Mouse (Mus musculus): Measurements from ENCODE around the gene Taar8c. TPM values are rescaled to one million over a fixed set of nuclear protein-coding genes. Genes with fewer than 3 reads are reported as not detected.
"Not testable (repeated sequence)": the region's sequence is repeated elsewhere in the genome, so short reads cannot be mapped to it uniquely, and the experiment has no call there.

Gene Taar8c
- polyA plus RNA-seq (2015; fragmentation: Nextera tagmentation; extraction: Ambion mirVana), result not detected in 2 replicates

DNA sequence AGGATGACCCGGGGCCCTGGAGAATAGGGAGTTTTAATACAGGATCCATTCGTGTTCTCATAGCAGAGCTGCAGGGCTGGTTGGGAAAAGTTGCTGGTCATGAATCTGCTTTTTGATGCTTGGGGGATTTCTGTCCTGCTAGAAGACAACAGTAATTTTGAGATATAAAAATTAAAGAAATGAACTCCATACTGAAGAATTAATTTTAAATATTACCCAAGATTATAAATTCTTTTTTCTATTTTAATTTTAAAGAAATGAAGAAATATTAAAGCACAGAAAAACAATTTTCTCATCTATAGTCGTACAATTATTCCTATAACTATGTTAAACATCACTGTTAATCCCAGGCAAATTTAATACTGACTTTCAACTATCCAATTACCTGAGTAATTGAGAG is at the start of gene Taar8c:
Gene Taar8c, minus strand, starts transcription at position 101 of the 400 bp plus-strand sequence.
- ATAC-seq; H3K9ac ChIP-seq (ENCODE audit: low read depth, low read length); H3K36me3 ChIP-seq (ENCODE audit: control insufficient read depth, insufficient read depth); H3K9me3 ChIP-seq (ENCODE audit: control insufficient read depth); H3K4me1 ChIP-seq (replicated peaks; ENCODE audit: control insufficient read depth, insufficient read depth, low read length); H3K4me2 ChIP-seq (replicated peaks; ENCODE audit: low read depth); H3K27ac ChIP-seq (ENCODE audit: low read depth, low read length); H3K27me3 ChIP-seq (replicated peaks; ENCODE audit: control insufficient read depth, insufficient read depth, low read length); H3K4me3 ChIP-seq (ENCODE audit: low read depth, low read length): not testable (repeated sequence)
- WGBS, result 88% methylated on average over 1 of the region's 3 CpGs

DNA sequence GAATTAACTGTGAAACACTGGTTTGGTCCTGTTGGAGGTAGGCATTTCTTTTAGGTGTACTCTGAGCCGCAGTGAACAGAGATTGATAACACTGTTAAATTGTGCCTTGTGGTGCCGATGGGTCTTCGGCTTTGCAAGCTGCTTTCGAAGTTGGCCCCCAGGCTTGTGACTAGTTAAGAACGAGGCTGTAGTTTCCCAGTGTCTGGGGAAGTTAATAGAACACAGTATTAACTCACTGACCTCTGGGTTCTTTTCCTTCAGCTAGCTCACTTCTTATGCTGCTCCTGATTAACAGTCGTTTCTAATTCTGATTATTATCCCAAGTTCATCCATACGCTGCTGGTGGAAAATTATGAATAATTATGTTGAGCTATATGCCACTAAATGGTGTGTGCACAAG is 48.4 kb upstream of the Taar8c start:
- Histone ChIP-seq H3K36me3 (ENCODE audit: control insufficient read depth, insufficient read depth) (peaks cover 7% of the 10 kb centered on the region), H3K27ac (ENCODE audit: low read depth, low read length) (peak overlapping the region; percentile 91; the same call in 1 of the 2 replicates), H3K9ac (ENCODE audit: low read depth, low read length) (0 out of 2 replicates have a peak overlapping the region, but pooled peaks have one; percentile 83), H3K4me3 (ENCODE audit: low read depth, low read length) (peak overlapping the region; percentile 82), H3K9me3 (ENCODE audit: control insufficient read depth) (no peaks in the 10 kb centered on the region), H3K27me3 (replicated peaks; ENCODE audit: control insufficient read depth, insufficient read depth, low read length) (no peaks in the 10 kb centered on the region), H3K4me1 (replicated peaks; ENCODE audit: control insufficient read depth, insufficient read depth, low read length) (peaks cover 6% of the 10 kb centered on the region), H3K4me2 (replicated peaks; ENCODE audit: low read depth) (peak overlapping the region; percentile 68)
- WGBS, result 25% methylated on average over 7 of the region's 7 CpGs
- TF ChIP-seq CTCF (IDR thresholded peaks at IDR 0.05; ENCODE audit: low read depth), result no peak
- no peak for ATAC-seq

DNA sequence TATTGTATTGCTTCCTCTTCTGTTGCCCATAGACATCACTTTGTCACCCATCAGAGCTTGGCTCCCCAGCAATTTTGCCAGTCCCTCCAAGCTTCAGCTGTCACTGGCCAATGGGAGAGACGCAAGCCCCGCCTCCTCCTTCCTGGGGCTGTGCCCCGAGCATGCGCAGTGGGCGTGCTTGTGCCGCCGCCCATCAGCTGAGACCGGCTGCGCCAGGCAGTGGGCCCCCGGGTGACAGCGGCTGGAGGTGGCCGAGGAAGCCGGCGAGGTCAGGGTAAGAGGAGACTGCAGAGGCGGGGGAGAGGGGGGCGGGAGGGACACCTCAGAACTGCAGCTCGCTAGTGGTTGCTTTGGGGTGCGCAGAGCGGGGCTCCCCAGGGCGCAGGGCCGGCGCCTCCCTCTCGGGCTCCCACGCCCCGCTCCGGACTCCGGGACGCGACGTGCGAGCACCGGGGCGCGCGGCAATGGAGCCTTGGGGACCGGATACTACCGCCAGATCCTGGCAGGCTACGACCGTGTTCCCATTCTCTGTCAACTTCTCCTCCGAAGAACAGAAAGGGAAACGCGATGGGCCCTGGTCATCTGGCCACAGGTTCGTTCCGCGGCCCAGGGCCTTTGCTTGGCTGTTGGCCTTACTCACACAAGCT is 47.5 kb upstream of the Taar8c start, which contains the start of gene Stx7:
Gene Stx7, plus strand, starts transcription at position 168 of the 647 bp plus-strand sequence.
- H3K4me2 ChIP-seq (replicated peaks; ENCODE audit: low read depth), result peak within 1 kb of the TSS; percentile 68
- 0% methylated on average over 42 of the region's 45 CpGs for WGBS
- H3K36me3 ChIP-seq (ENCODE audit: control insufficient read depth, insufficient read depth), result peaks cover 6% of the 10 kb centered on the region; the same call in 1 of the 2 replicates
- H3K9ac ChIP-seq (ENCODE audit: low read depth, low read length), result peak within 1 kb of the TSS; percentile 83
- ATAC-seq, result peak; percentile 91
- H3K4me3 ChIP-seq (ENCODE audit: low read depth, low read length), result peak within 1 kb of the TSS; percentile 82
- peak within 1 kb of the TSS; percentile 91 for H3K27ac ChIP-seq (ENCODE audit: low read depth, low read length)
- peaks cover 6% of the 10 kb centered on the region for H3K4me1 ChIP-seq (replicated peaks; ENCODE audit: control insufficient read depth, insufficient read depth, low read length)
- no peaks in the 10 kb centered on the region for H3K9me3 ChIP-seq (ENCODE audit: control insufficient read depth)
- no peaks in the 10 kb centered on the region for H3K27me3 ChIP-seq (replicated peaks; ENCODE audit: control insufficient read depth, insufficient read depth, low read length)
- TF ChIP-seq CTCF (IDR thresholded peaks at IDR 0.05; ENCODE audit: low read depth), result no peak

DNA sequence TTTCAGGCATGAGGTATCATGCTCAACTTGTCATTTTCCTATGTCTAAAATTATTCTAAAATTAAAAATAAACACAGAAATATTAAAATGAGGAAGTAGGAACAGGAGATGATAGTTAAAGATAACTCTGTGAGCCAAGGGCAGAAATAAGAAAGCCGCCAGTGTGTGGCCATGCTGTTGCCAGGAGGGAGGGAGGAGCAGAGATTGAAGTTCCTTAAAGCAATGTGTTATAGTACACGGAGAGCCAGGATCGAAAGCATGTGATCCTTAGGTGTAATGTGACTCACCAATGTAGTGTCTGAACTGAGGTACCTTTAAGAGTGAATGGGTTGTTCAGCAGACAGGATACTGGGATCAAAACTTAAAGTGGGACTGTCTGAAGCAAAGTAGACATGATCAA is 41.0 kb upstream of the Taar8c start:
- Histone ChIP-seq H3K4me2 (replicated peaks; ENCODE audit: low read depth) (no peak overlapping the region), H3K27ac (ENCODE audit: low read depth, low read length) (no peak overlapping the region), H3K9ac (ENCODE audit: low read depth, low read length) (no peak overlapping the region), H3K4me3 (ENCODE audit: low read depth, low read length) (no peak overlapping the region), H3K9me3 (ENCODE audit: control insufficient read depth) (no peaks in the 10 kb centered on the region), H3K4me1 (replicated peaks; ENCODE audit: control insufficient read depth, insufficient read depth, low read length) (no peaks in the 10 kb centered on the region; the same call in 1 of the 2 replicates), H3K36me3 (ENCODE audit: control insufficient read depth, insufficient read depth) (no peaks in the 10 kb centered on the region), H3K27me3 (replicated peaks; ENCODE audit: control insufficient read depth, insufficient read depth, low read length) (no peaks in the 10 kb centered on the region)
- WGBS, result 52% methylated on average over 3 of the region's 3 CpGs
- peak; percentile 61; the same call in 1 of the 2 replicates for ATAC-seq
- TF ChIP-seq CTCF (IDR thresholded peaks at IDR 0.05; ENCODE audit: low read depth), result no peak

DNA sequence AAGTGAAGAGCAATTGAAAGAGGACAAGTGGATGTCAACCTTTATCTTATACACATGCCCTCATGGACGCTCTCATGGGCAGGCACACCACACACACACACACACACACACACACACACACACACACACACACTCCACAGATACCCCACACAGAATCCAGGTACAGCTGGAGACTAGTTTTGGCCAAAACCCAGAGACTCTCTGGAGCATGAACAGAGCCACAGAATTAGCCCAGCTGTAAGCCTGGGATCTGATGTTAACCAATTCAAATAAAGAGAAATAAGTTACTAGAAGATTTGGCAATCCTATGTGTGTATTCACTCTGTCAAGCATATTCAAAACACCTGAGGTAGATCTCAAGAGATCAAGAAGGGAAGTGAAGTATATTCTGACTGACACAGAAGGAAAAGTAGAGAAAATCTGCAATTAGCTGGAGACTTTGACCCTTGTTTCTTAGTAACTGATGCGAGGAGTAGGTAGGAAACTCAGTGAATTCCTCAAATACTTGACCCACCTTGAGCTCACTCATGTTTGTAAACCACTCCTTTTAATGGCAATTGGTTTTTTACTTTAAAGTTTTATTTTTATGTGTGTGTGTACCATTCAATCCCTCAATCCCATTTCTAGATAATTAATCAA is 37.0 kb upstream of the Taar8c start:
- Histone ChIP-seq H3K27ac (ENCODE audit: low read depth, low read length) (0 out of 2 replicates have a peak overlapping the region, but pooled peaks have one; percentile 41), H3K9me3 (ENCODE audit: control insufficient read depth) (no peaks in the 10 kb centered on the region), H3K4me2 (replicated peaks; ENCODE audit: low read depth) (no peak overlapping the region), H3K4me3 (ENCODE audit: low read depth, low read length) (no peak overlapping the region), H3K27me3 (replicated peaks; ENCODE audit: control insufficient read depth, insufficient read depth, low read length) (no peaks in the 10 kb centered on the region), H3K9ac (ENCODE audit: low read depth, low read length) (no peak overlapping the region), H3K4me1 (replicated peaks; ENCODE audit: control insufficient read depth, insufficient read depth, low read length) (peaks cover 6% of the 10 kb centered on the region; the same call in 1 of the 2 replicates), H3K36me3 (ENCODE audit: control insufficient read depth, insufficient read depth) (no peaks in the 10 kb centered on the region)
- ATAC-seq, result peak; percentile 63
- TF ChIP-seq CTCF (IDR thresholded peaks at IDR 0.05; ENCODE audit: low read depth), result no peak
- WGBS, result 48% methylated on average over 2 of the region's 2 CpGs

DNA sequence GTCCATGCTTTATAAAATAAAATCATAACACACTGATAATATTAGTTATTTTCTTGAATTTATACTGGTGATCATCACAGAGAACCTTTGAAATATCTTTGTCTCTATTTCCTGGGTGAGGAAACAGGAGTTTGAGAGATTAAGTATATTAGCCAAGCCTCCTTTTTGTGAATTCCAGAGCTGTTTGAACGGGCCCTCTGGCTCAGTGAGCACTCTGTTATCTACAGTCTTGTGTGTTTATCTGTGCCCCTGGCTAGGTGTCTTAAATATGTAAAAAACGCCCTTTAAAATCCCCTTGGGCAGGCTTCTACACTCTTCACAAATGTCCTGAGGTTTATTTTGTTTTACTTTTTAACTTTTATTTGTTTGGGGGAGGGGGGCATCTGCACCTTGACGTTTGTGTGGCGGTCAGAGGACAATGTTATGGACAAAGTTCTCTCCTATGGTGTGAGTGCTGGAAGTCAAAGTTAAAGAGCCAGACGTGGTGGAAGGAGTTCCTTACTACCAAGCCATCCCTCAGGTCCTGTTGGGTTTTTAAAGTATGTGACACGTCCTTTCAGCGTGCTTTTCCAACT is 32.4 kb upstream of the Taar8c start:
- Histone ChIP-seq H3K27ac (ENCODE audit: low read depth, low read length) (no peak overlapping the region), H3K9ac (ENCODE audit: low read depth, low read length) (no peak overlapping the region), H3K4me2 (replicated peaks; ENCODE audit: low read depth) (no peak overlapping the region), H3K36me3 (ENCODE audit: control insufficient read depth, insufficient read depth) (no peaks in the 10 kb centered on the region), H3K4me1 (replicated peaks; ENCODE audit: control insufficient read depth, insufficient read depth, low read length) (0 out of 2 replicates have a peak, but pooled peaks cover 6% of the 10 kb centered on the region), H3K9me3 (ENCODE audit: control insufficient read depth) (no peaks in the 10 kb centered on the region), H3K4me3 (ENCODE audit: low read depth, low read length) (no peak overlapping the region), H3K27me3 (replicated peaks; ENCODE audit: control insufficient read depth, insufficient read depth, low read length) (no peaks in the 10 kb centered on the region)
- 31% methylated on average over 7 of the region's 7 CpGs for WGBS
- no peak for TF ChIP-seq CTCF (IDR thresholded peaks at IDR 0.05; ENCODE audit: low read depth)
- no peak for ATAC-seq
